ENCODE assay signal across 11 mouse cellular contexts in genomic region chr2:59746070-59746469, GRCm38 (mm10).
DNase-seq lines count a peak whose midpoint lies in the region; ATAC-seq and TF ChIP-seq lines count a peak whose summit lies in the region.
"Had no signal": no experiment of that assay in that cellular context is flagged by ENCODE, and none has a peak within 500 bp of the region (broad histone marks: within the 10 kb centered on the region; RNA-seq: fewer than 3 reads in every experiment).

No protein-coding gene starts in this region.

- 0 out of 2 replicates have a peak, but pooled peaks have one; percentile 29 for ATAC-seq in midbrain, embryonic 13.5 days
- ATAC-seq in midbrain, embryonic 15.5 days (replicated peaks) = no peak
- ATAC-seq: activated CD4-positive, CD25-positive, alpha-beta regulatory T cell, adult 4 months had no signal

- H3K27ac ChIP-seq in heart, adult 2 months = no peak overlapping the region
- H3K27ac ChIP-seq in midbrain, embryonic 13.5 days = no peak overlapping the region
- H3K27ac ChIP-seq in midbrain, embryonic 15.5 days = no peak overlapping the region
- H3K27ac ChIP-seq: liver, embryonic 15.5 days; neural tube, embryonic 12.5 days had no signal

- peak; percentile 23 to 46 for DNase-seq in heart, adult 2 months
- DNase-seq in heart, adult 11 months = no peak
- peak; percentile 8 for DNase-seq in c-Kit-positive CD71-positive TER-119-positive erythroid progenitor cells, embryonic 14.5 days (ENCODE audit: low spot score)
- no peak for DNase-seq in spleen, adult 18-20 months
- DNase-seq in adipocyte (ENCODE audit: low spot score) = no peak
- no peak for DNase-seq in embryo, embryonic 9.5 days (ENCODE audit: extremely low spot score)

- TF ChIP-seq CTCF in heart, adult 2 months (IDR thresholded peaks at IDR 0.05) = no peak

- intact Hi-C loops in heart, adult 2 months (cut with DNase I) = loop anchor here (5.0 kb wide), 1 partner anchor 74 kb away; no protein-coding TSS in a partner anchor

- H3K27me3 ChIP-seq in heart, adult 2 months (ENCODE audit: control insufficient read depth, insufficient read depth, low read length) = no peaks in the 10 kb centered on the region
- no peaks in the 10 kb centered on the region for H3K27me3 ChIP-seq in midbrain, embryonic 13.5 days
- no peaks in the 10 kb centered on the region for H3K27me3 ChIP-seq in midbrain, embryonic 15.5 days (replicated peaks)
- H3K27me3 ChIP-seq: liver, embryonic 15.5 days; neural tube, embryonic 12.5 days had no signal

- H3K4me2 ChIP-seq in midbrain, embryonic 13.5 days (replicated peaks) = no peak overlapping the region
- no peak overlapping the region for H3K4me2 ChIP-seq in midbrain, embryonic 15.5 days
- H3K4me2 ChIP-seq: liver, embryonic 15.5 days; neural tube, embryonic 12.5 days had no signal

- H3K9ac ChIP-seq in heart, adult 2 months (ENCODE audit: low read depth, low read length) = no peak overlapping the region
- H3K9ac ChIP-seq in midbrain, embryonic 13.5 days (replicated peaks) = no peak overlapping the region
- H3K9ac ChIP-seq in midbrain, embryonic 15.5 days = no peak overlapping the region
- H3K9ac ChIP-seq: liver, embryonic 15.5 days; neural tube, embryonic 12.5 days had no signal

- no peak overlapping the region for H3K4me3 ChIP-seq in heart, adult 2 months
- no peak overlapping the region for H3K4me3 ChIP-seq in midbrain, embryonic 13.5 days (replicated peaks)
- H3K4me3 ChIP-seq in midbrain, embryonic 15.5 days = no peak overlapping the region
- H3K4me3 ChIP-seq: liver, embryonic 15.5 days; neural tube, embryonic 12.5 days had no signal

- H3K79me2 ChIP-seq in heart, adult 2 months (replicated peaks; ENCODE audit: control insufficient read depth, insufficient read depth, low read length) = no peaks in the 10 kb centered on the region; the same call in 1 of the 2 replicates

- H3K9me3 ChIP-seq in midbrain, embryonic 13.5 days = no peaks in the 10 kb centered on the region
- no peaks in the 10 kb centered on the region for H3K9me3 ChIP-seq in midbrain, embryonic 15.5 days
- H3K9me3 ChIP-seq: liver, embryonic 15.5 days; neural tube, embryonic 12.5 days had no signal

- TF ChIP-seq EP300 in heart, adult 2 months (IDR thresholded peaks at IDR 0.05; ENCODE audit: insufficient read depth, low read depth, low read length) = no peak

- TF ChIP-seq POLR2A in heart, adult 2 months (IDR thresholded peaks at IDR 0.05; ENCODE audit: insufficient read depth, low read depth, low read length) = no peak

- no peaks in the 10 kb centered on the region for H3K36me3 ChIP-seq in heart, adult 2 months (ENCODE audit: control insufficient read depth, insufficient read depth, low read length)
- no peaks in the 10 kb centered on the region for H3K36me3 ChIP-seq in midbrain, embryonic 13.5 days
- H3K36me3 ChIP-seq in midbrain, embryonic 15.5 days (replicated peaks) = no peaks in the 10 kb centered on the region
- H3K36me3 ChIP-seq: liver, embryonic 15.5 days; neural tube, embryonic 12.5 days had no signal

- 57% methylated on average over 9 of the region's 9 CpGs for WGBS in heart, adult 2 months
- WGBS in midbrain, embryonic 13.5 days = 88% methylated on average over 9 of the region's 9 CpGs
- 91% methylated on average over 9 of the region's 9 CpGs for WGBS in midbrain, embryonic 15.5 days

- peaks cover 12% of the 10 kb centered on the region for H3K4me1 ChIP-seq in heart, adult 2 months (ENCODE audit: control insufficient read depth, insufficient read depth, low read length)
- no peaks in the 10 kb centered on the region for H3K4me1 ChIP-seq in midbrain, embryonic 13.5 days (replicated peaks)
- H3K4me1 ChIP-seq in midbrain, embryonic 15.5 days = no peaks in the 10 kb centered on the region
- H3K4me1 ChIP-seq: neural tube, embryonic 12.5 days had no signal

Comparison
In these comparisons a context has a peak if more than half of its experiments do, and no peak if none do; other contexts are left out.
1. DNase-seq: peak in heart, adult 2 months (2 of 2) and c-Kit-positive CD71-positive TER-119-positive erythroid progenitor cells, embryonic 14.5 days (single experiment); none in heart, adult 11 months (single experiment), spleen, adult 18-20 months (0 of 2), adipocyte (single experiment) and embryo, embryonic 9.5 days (single experiment).